Mouse (Mus musculus) hindbrain, postnatal 0 days (tissue): Measurements from ENCODE around the gene Cisd1. TPM values are rescaled to one million over a fixed set of nuclear protein-coding genes. Genes with fewer than 3 reads are reported as not detected.

Experiments
- ATAC-seq: fragments of 200-750 bp; cut with Nextera tagmentation; 2 replicates; pipeline ENCODE4 v1.8.0; 2017; ENCODE audit warnings: mild to moderate bottlenecking, moderate TSS enrichment, moderate library complexity
- DNase-seq: peaks from one replicate; pipeline ENCODE4 v3.0.0-alpha.2; 2015; ENCODE audit warnings: low spot score
- H3K27ac ChIP-seq: fragments of 300-500 bp; sonication (generic); 2 replicates; pipeline ENCODE4 v1.5.1; 2014; ENCODE audit warnings: mild to moderate bottlenecking
- H3K27me3 ChIP-seq: fragments of 300-500 bp; sonication (generic); 2 replicates; pipeline ENCODE4 v1.6.1; 2014; ENCODE audit warnings: low read length, mixed read lengths; ENCODE audit not compliant: insufficient read depth
- H3K36me3 ChIP-seq: fragments of 300-500 bp; sonication (generic); 2 replicates; pipeline ENCODE4 v1.6.1; 2014; ENCODE audit warnings: low read length, mixed read lengths; ENCODE audit not compliant: insufficient read depth
- H3K4me1 ChIP-seq: fragments of 300-500 bp; sonication (generic); 2 replicates; pipeline ENCODE4 v1.6.1; 2014; ENCODE audit warnings: antibody characterized with exemption, low read length, mixed read lengths; ENCODE audit not compliant: insufficient read depth
- H3K4me2 ChIP-seq: fragments of 300-500 bp; sonication (generic); 2 replicates; pipeline ENCODE4 v1.6.1; 2014; ENCODE audit warnings: low read depth, mild to moderate bottlenecking, low read length, moderate library complexity, mixed read lengths
- H3K4me3 ChIP-seq: fragments of 300-500 bp; sonication (generic); 2 replicates; pipeline ENCODE4 v1.5.1; 2014; ENCODE audit warnings: low read length
- H3K9ac ChIP-seq: fragments of 300-500 bp; sonication (generic); replicated peaks from 2 replicates; pipeline ENCODE4 v1.6.1; 2014; ENCODE audit warnings: mild to moderate bottlenecking, low read length, moderate library complexity, mixed read lengths
- H3K9me3 ChIP-seq: fragments of 300-500 bp; sonication (generic); 2 replicates; pipeline ENCODE4 v1.6.1; 2016; ENCODE audit warnings: low read length, mixed read lengths
- CTCF ChIP-seq: IDR thresholded peaks from 2 replicates; pipeline ENCODE4 v1.5.1; 2016; ENCODE audit warnings: antibody characterized with exemption, control low read depth, low read depth
- WGBS: fragments of 180-500 bp; shearing (Covaris S2); extraction: QIAGEN DNeasy Blood & Tissue Kit; methylation state at CpG from one replicate; pipeline ENCODE4 v1.1.7; 2014; 5-methylcytosine and 5-hydroxymethylcytosine counted together
- polyA plus RNA-seq: library from polyadenylated mRNA; unstranded; fragments of >200 nt; fragmentation: Nextera tagmentation; extraction: Ambion mirVana; gene quantifications from 2 replicates; pipeline ENCODE4 v1.2.1, GENCODE M21; 2015
- total RNA-seq: library from RNA; depleted of rRNA; stranded (reverse); fragments of >200 nt; gene quantifications from 2 replicates; pipeline ENCODE4 v1.2.3, GENCODE M21; 2014

Cisd1 gene
- total and polyA plus RNA-seq, 2 experiments from 2014 or later, result 108 to 388 TPM

DNA sequence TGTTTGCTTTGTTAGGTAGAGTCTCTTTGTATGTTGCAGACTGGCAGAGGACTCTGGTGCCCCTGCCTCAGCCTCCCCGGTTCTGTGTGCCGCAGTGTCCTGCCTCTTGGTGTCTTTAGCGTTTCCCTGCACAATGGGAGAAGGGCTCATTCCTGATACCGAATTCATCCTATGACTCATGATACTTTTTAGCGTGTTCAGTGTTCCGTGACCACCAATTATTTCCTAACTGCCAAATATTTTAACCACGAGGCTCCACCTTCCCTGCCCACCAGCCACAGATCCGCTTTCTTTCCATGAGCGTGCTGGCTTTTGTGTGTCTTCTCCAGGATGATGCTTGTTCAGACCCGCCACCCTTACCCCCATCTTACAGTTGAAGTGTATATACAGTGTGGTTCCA lies 19.1 kb upstream of the Cisd1 start:
- DNase-seq (no peak), ATAC-seq (no peak)
- no peak for TF ChIP-seq CTCF
- Histone ChIP-seq H3K4me1 (peaks cover 7% of the 10 kb centered on the region; the same call in 1 of the 2 replicates), H3K9ac (no peak overlapping the region), H3K9me3 (no peaks in the 10 kb centered on the region), H3K4me2 (no peak overlapping the region), H3K27ac (no peak overlapping the region), H3K4me3 (no peak overlapping the region), H3K36me3 (peaks cover 7% of the 10 kb centered on the region; the same call in 1 of the 2 replicates), H3K27me3 (no peaks in the 10 kb centered on the region)
- 87% methylated on average over 10 of the region's 10 CpGs for WGBS

DNA sequence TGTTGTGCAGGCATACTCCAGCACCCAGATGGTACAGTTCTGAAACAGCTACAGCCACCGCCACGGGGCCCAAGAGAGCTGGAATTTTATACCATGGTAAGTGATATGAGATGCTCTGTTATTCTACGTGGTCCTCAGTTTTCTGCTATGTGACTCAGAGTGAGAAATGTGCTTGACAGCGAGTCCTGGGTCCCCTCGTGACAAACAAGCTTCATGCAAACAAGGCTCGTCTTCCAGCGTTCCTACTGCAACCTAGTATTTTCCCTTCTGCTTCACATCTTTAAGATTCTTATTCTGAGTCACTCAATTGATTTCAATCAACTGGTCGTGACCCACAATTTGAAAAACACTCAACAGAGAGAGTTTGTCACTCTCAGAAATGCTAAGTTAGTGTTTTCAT lies 18.7 kb upstream of the Cisd1 start:
- no peaks in the 10 kb centered on the region for H3K9me3 ChIP-seq
- no peak for ATAC-seq
- no peak for DNase-seq
- H3K27me3 ChIP-seq, result no peaks in the 10 kb centered on the region
- no peak overlapping the region for H3K4me2 ChIP-seq
- no peak for TF ChIP-seq CTCF
- no peak overlapping the region for H3K27ac ChIP-seq
- H3K4me1 ChIP-seq, result peaks cover 7% of the 10 kb centered on the region; the same call in 1 of the 2 replicates
- H3K9ac ChIP-seq, result no peak overlapping the region
- no peak overlapping the region for H3K4me3 ChIP-seq
- WGBS, result 72% methylated on average over 8 of the region's 8 CpGs
- peaks cover 7% of the 10 kb centered on the region; the same call in 1 of the 2 replicates for H3K36me3 ChIP-seq

DNA sequence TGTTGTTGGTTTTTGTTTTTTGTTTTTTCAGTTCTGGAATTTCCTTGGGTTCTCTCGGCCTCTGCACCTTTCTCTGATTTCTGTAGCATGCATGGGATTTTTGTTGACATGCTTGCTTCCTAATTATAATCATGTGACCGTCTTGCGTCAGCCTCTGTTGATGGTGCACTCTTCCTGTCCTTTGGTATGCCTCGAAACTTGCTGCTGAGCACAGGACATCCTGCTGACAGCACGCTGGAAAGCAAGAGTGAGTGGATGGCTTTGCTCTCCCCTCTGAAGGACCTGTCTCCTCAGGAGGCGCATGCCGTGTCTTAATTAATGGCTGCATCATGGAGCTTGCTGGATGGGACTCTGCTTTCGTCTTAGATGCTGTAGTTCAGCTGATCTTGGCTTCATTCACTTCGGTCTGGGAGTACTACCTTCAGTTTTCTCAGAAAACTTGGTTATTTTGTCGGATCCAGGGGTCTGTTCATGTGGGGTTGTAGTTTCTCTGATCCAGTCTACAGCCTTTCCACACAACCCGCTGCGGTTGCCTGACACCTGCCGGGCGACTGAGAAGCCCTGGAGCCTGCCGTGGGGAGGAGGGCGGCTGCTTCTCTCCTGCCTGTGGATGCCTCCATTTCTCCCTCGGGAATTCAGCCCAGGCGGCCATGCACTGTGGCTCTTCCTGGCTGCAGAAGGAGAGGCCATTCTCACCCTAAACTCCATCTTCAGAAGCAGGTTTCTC lies 17.2 kb upstream of the Cisd1 start:
- Histone ChIP-seq H3K27me3 (no peaks in the 10 kb centered on the region), H3K36me3 (peaks cover 2% of the 10 kb centered on the region; the same call in 1 of the 2 replicates), H3K4me2 (peak overlapping the region; percentile 42), H3K9me3 (no peaks in the 10 kb centered on the region), H3K4me3 (no peak overlapping the region), H3K27ac (0 out of 2 replicates have a peak overlapping the region, but pooled peaks have one; percentile 26), H3K4me1 (peaks cover 7% of the 10 kb centered on the region; the same call in 1 of the 2 replicates), H3K9ac (no peak overlapping the region)
- ATAC-seq, result no peak
- TF ChIP-seq CTCF, result no peak
- 19% methylated on average over 18 of the region's 18 CpGs for WGBS
- DNase-seq, result no peak

DNA sequence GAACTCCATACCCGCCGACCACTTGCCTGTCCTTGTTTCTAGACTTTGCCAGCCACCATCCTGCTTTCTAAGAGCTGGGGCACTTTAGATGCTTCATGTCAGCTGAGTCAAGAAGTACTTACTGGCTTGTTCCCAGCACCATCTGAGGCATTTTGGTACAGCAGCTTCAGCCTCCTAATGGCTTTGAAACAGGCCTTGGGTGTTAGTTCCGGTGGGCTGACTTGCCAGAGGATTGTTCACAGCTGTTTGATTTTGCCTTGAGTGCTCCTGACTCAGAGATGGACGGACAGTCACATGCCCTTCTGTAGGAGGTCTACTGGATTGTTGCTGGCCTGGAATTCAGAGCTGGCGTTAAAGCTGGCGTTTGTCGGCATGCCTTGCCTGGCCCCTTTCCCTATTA lies 16.3 kb upstream of the Cisd1 start:
- ATAC-seq (no peak), DNase-seq (peak; percentile 31)
- no peaks in the 10 kb centered on the region; the same call in 1 of the 2 replicates for H3K36me3 ChIP-seq
- peaks cover 7% of the 10 kb centered on the region; the same call in 1 of the 2 replicates for H3K4me1 ChIP-seq
- H3K27ac ChIP-seq, result no peak overlapping the region
- H3K9me3 ChIP-seq, result no peaks in the 10 kb centered on the region
- no peak for TF ChIP-seq CTCF
- H3K4me2 ChIP-seq, result no peak overlapping the region
- H3K9ac ChIP-seq, result no peak overlapping the region
- H3K4me3 ChIP-seq, result no peak overlapping the region
- WGBS, result 72% methylated on average over 7 of the region's 7 CpGs
- no peaks in the 10 kb centered on the region for H3K27me3 ChIP-seq

DNA sequence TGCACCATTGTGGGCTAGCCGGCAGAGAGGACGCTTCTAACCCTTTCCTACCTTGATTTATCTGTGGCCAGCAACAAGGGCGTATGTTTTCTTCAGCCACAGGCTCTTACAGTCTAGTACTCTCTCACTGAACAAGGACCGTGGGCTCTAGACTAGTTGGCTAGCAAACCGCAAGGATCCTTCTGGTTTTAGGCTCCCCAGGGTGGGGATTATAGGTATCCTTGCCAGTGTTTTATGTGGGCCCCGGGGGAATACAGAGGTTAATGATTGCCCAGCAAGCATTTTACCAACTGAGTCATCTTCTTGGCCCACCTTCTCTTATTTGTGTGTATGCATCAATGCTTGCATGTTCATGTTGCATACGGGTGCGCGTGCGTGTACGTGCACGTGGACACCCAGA lies 10.2 kb upstream of the Cisd1 start:
- TF ChIP-seq CTCF, result no peak

DNA sequence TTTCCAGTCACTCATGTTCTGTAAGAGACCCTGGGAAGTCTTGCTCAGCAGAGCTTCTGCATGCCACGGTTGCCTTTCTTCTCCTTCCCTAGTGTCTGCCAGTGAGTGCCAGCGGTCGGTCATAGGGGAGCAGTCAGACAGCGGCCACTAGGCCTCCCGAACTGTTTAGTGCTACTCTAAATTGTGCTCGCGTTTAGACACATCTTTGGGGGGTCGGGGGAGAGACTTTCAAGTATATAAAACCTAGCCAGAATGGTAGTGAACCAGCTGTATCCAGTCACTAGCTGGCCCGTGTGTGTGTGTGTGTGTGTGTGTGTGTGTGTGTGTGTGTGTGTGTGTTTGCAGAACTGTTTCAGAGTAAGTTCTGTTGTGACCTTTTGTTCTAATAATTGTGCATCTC lies 9.1 kb upstream of the Cisd1 start:
- WGBS, result 78% methylated on average over 9 of the region's 9 CpGs
- Histone ChIP-seq H3K27me3 (no peaks in the 10 kb centered on the region), H3K4me2 (no peak overlapping the region), H3K4me3 (no peak overlapping the region), H3K36me3 (no peaks in the 10 kb centered on the region), H3K9ac (no peak overlapping the region), H3K9me3 (no peaks in the 10 kb centered on the region), H3K4me1 (peaks cover 5% of the 10 kb centered on the region), H3K27ac (no peak overlapping the region)
- TF ChIP-seq CTCF, result no peak
- ATAC-seq, result no peak
- no peak for DNase-seq

More for the DNA sequence above, 10.2 kb upstream of the Cisd1 start:
- no peaks in the 10 kb centered on the region for H3K27me3 ChIP-seq
- WGBS, result 92% methylated on average over 12 of the region's 12 CpGs
- no peak overlapping the region for H3K9ac ChIP-seq
- H3K27ac ChIP-seq, result no peak overlapping the region
- no peaks in the 10 kb centered on the region for H3K36me3 ChIP-seq
- ATAC-seq (no peak), DNase-seq (no peak)
- H3K4me2 ChIP-seq, result no peak overlapping the region
- no peaks in the 10 kb centered on the region for H3K9me3 ChIP-seq
- no peak overlapping the region for H3K4me3 ChIP-seq
- H3K4me1 ChIP-seq, result no peaks in the 10 kb centered on the region

DNA sequence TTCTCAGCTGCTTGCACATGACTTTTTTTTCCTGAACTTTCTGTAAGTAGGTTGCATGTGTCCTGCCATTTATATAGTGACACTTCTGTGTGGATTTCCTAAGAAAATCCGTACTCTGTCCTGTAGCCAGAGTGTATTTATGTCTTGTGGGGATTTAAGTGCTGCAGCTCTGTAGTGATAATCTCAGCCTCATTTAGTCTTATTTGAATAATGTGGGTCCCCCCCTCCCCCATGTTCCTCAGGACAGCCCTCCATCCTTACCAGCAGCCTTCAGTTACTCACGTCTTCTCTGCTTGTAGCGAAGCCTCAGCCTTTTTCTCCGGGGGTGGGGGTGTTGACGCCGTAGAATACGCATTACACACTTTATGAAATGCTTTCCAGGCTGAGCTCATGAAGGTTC lies 6.5 kb upstream of the Cisd1 start:
- 92% methylated on average over 7 of the region's 7 CpGs for WGBS
- DNase-seq, result no peak

More for the DNA sequence above, 6.5 kb upstream of the Cisd1 start:
- Histone ChIP-seq H3K4me3 (no peak overlapping the region), H3K36me3 (no peaks in the 10 kb centered on the region), H3K9ac (no peak overlapping the region), H3K9me3 (no peaks in the 10 kb centered on the region), H3K27ac (no peak overlapping the region), H3K27me3 (no peaks in the 10 kb centered on the region), H3K4me1 (peaks cover 8% of the 10 kb centered on the region), H3K4me2 (no peak overlapping the region)
- no peak for TF ChIP-seq CTCF
- no peak for ATAC-seq
